Mouse (Mus musculus) forebrain, embryonic 13.5 days (tissue): ENCODE results near the gene Il4ra. TPM values are rescaled to one million over a fixed set of nuclear protein-coding genes. Genes with fewer than 3 reads are reported as not detected.

Experiments used
- ATAC-seq: fragments of 200-750 bp; cut with Nextera tagmentation; 2 replicates; pipeline ENCODE4 v1.8.0; 2017
- H3K27ac ChIP-seq: fragments of 300-500 bp; sonication (generic); 2 replicates; pipeline ENCODE4 v1.5.1; 2015; ENCODE audit warnings: inconsistent platforms, mild to moderate bottlenecking, moderate library complexity
- H3K27me3 ChIP-seq: fragments of 300-500 bp; sonication (generic); 2 replicates; pipeline ENCODE4 v1.6.1; 2015; ENCODE audit warnings: mild to moderate bottlenecking, inconsistent platforms
- H3K36me3 ChIP-seq: fragments of 300-500 bp; sonication (generic); 2 replicates; pipeline ENCODE4 v1.6.1; 2015; ENCODE audit warnings: mild to moderate bottlenecking, inconsistent platforms; ENCODE audit not compliant: poor library complexity, severe bottlenecking
- H3K4me1 ChIP-seq: fragments of 300-500 bp; sonication (generic); 2 replicates; pipeline ENCODE4 v1.6.1; 2015; ENCODE audit warnings: inconsistent platforms
- H3K4me2 ChIP-seq: fragments of 300-500 bp; sonication (generic); 2 replicates; pipeline ENCODE4 v1.6.1; 2015; ENCODE audit warnings: inconsistent platforms, mild to moderate bottlenecking, moderate library complexity
- H3K4me3 ChIP-seq: fragments of 300-500 bp; sonication (generic); 2 replicates; pipeline ENCODE4 v1.5.1; 2015; ENCODE audit warnings: mild to moderate bottlenecking, inconsistent platforms
- H3K9ac ChIP-seq: fragments of 300-500 bp; sonication (generic); 2 replicates; pipeline ENCODE4 v1.6.1; 2015; ENCODE audit warnings: mild to moderate bottlenecking, inconsistent platforms
- H3K9me3 ChIP-seq: fragments of 300-500 bp; sonication (generic); replicated peaks from 2 replicates; pipeline ENCODE4 v1.6.1; 2016; ENCODE audit warnings: inconsistent platforms
- WGBS: fragments of 180-500 bp; shearing (Covaris S2); methylation state at CpG from one replicate; pipeline ENCODE4 v1.1.7; 2015; 5-methylcytosine and 5-hydroxymethylcytosine counted together
- polyA plus RNA-seq: library from polyadenylated mRNA; unstranded; fragments of >200 nt; fragmentation: Nextera tagmentation; extraction: Ambion mirVana; gene quantifications from 2 replicates; pipeline ENCODE4 v1.2.1, GENCODE M21; 2015

Il4ra gene
- polyA plus RNA-seq, result 1.8 and 2.0 TPM in 2 replicates

- Histone ChIP-seq H3K4me1 (peaks cover 16% of the 10 kb centered on the region), H3K4me3 (peak within 1 kb of the TSS; percentile 46), H3K27ac (no peak within 1 kb of the TSS), H3K9ac (peak within 1 kb of the TSS; percentile 64), H3K27me3 (peaks cover 45% of the 10 kb centered on the region), H3K9me3 (no peaks in the 10 kb centered on the region), H3K4me2 (peak within 1 kb of the TSS; percentile 83), H3K36me3 (no peaks in the 10 kb centered on the region)
- ATAC-seq, result peak; percentile 90
- WGBS, result 2% methylated on average over 52 of the region's 52 CpGs
Measured at GRCm38 (mm10) chr7:125551766-125552709, at the start of gene Il4ra. Il4ra (plus strand) TSS chr7:125552120.

- Histone ChIP-seq H3K27ac (no peak overlapping the region), H3K4me3 (no peak overlapping the region), H3K9me3 (no peaks in the 10 kb centered on the region), H3K27me3 (no peaks in the 10 kb centered on the region), H3K9ac (no peak overlapping the region), H3K4me2 (no peak overlapping the region), H3K36me3 (no peaks in the 10 kb centered on the region), H3K4me1 (no peaks in the 10 kb centered on the region; the same call in 1 of the 2 replicates)
- WGBS, result 85% methylated on average over 5 of the region's 5 CpGs
- no peak for ATAC-seq
Measured at GRCm38 (mm10) chr7:125503374-125504092, 48.4 kb upstream of the Il4ra start.

- H3K9me3 ChIP-seq, result no peaks in the 10 kb centered on the region
- no peaks in the 10 kb centered on the region for H3K27me3 ChIP-seq
- no peak for ATAC-seq
- H3K9ac ChIP-seq, result no peak overlapping the region
- WGBS, result 86% methylated on average over 5 of the region's 5 CpGs
- no peak overlapping the region for H3K4me2 ChIP-seq
- H3K4me3 ChIP-seq, result no peak overlapping the region
- H3K4me1 ChIP-seq, result no peaks in the 10 kb centered on the region; the same call in 1 of the 2 replicates
- H3K36me3 ChIP-seq, result no peaks in the 10 kb centered on the region
- no peak overlapping the region for H3K27ac ChIP-seq
Measured at GRCm38 (mm10) chr7:125504618-125505017, 47.3 kb upstream of the Il4ra start.

GRCm38 (mm10) chr7:125505568-125505967 is 46.4 kb upstream of the Il4ra start:
- no peak overlapping the region for H3K27ac ChIP-seq
- ATAC-seq, result no peak
- no peak overlapping the region for H3K4me3 ChIP-seq
- no peaks in the 10 kb centered on the region for H3K4me1 ChIP-seq
- no peak overlapping the region for H3K4me2 ChIP-seq
- no peaks in the 10 kb centered on the region for H3K27me3 ChIP-seq
- no peak overlapping the region for H3K9ac ChIP-seq
- no peaks in the 10 kb centered on the region for H3K36me3 ChIP-seq
- WGBS, result 83% methylated on average over 10 of the region's 10 CpGs
- no peaks in the 10 kb centered on the region for H3K9me3 ChIP-seq

GRCm38 (mm10) chr7:125507279-125507678 is 44.6 kb upstream of the Il4ra start:
- Histone ChIP-seq H3K27me3 (no peaks in the 10 kb centered on the region), H3K36me3 (no peaks in the 10 kb centered on the region), H3K9me3 (no peaks in the 10 kb centered on the region), H3K4me3 (no peak overlapping the region), H3K27ac (no peak overlapping the region), H3K4me2 (no peak overlapping the region), H3K4me1 (no peaks in the 10 kb centered on the region), H3K9ac (no peak overlapping the region)
- 86% methylated on average over 2 of the region's 2 CpGs for WGBS
- no peak for ATAC-seq

GRCm38 (mm10) chr7:125511432-125511831 is 40.5 kb upstream of the Il4ra start:
- H3K4me3 ChIP-seq, result no peak overlapping the region
- no peak overlapping the region for H3K9ac ChIP-seq
- no peaks in the 10 kb centered on the region for H3K9me3 ChIP-seq
- no peak overlapping the region for H3K27ac ChIP-seq
- H3K4me1 ChIP-seq, result no peaks in the 10 kb centered on the region
- no peaks in the 10 kb centered on the region for H3K36me3 ChIP-seq
- no peak overlapping the region for H3K4me2 ChIP-seq
- no peaks in the 10 kb centered on the region for H3K27me3 ChIP-seq
- WGBS, result 90% methylated on average over 5 of the region's 5 CpGs
- ATAC-seq, result no peak

GRCm38 (mm10) chr7:125511852-125512251 is 40.1 kb upstream of the Il4ra start:
- ATAC-seq, result no peak
- no peak overlapping the region for H3K27ac ChIP-seq
- H3K9ac ChIP-seq, result no peak overlapping the region
- H3K4me2 ChIP-seq, result no peak overlapping the region
- no peaks in the 10 kb centered on the region for H3K27me3 ChIP-seq
- no peak overlapping the region for H3K4me3 ChIP-seq
- no peaks in the 10 kb centered on the region for H3K9me3 ChIP-seq
- WGBS, result 82% methylated on average over 2 of the region's 2 CpGs
- no peaks in the 10 kb centered on the region for H3K4me1 ChIP-seq
- no peaks in the 10 kb centered on the region for H3K36me3 ChIP-seq

GRCm38 (mm10) chr7:125515081-125515853 is 36.7 kb upstream of the Il4ra start:
- Histone ChIP-seq H3K9me3 (no peaks in the 10 kb centered on the region), H3K4me2 (no peak overlapping the region), H3K4me3 (no peak overlapping the region), H3K4me1 (no peaks in the 10 kb centered on the region), H3K36me3 (no peaks in the 10 kb centered on the region), H3K9ac (no peak overlapping the region), H3K27me3 (no peaks in the 10 kb centered on the region), H3K27ac (no peak overlapping the region)
- WGBS, result 75% methylated on average over 5 of the region's 5 CpGs
- no peak for ATAC-seq

- 89% methylated on average over 8 of the region's 8 CpGs for WGBS
- H3K4me2 ChIP-seq, result no peak overlapping the region
Measured at GRCm38 (mm10) chr7:125516723-125517122, 35.2 kb upstream of the Il4ra start.

GRCm38 (mm10) chr7:125517470-125517869 is 34.5 kb upstream of the Il4ra start:
- ATAC-seq, result no peak
- no peak overlapping the region for H3K27ac ChIP-seq
- H3K4me2 ChIP-seq, result no peak overlapping the region
- H3K36me3 ChIP-seq, result no peaks in the 10 kb centered on the region
- no peak overlapping the region for H3K4me3 ChIP-seq
- no peaks in the 10 kb centered on the region for H3K9me3 ChIP-seq
- no peak overlapping the region for H3K9ac ChIP-seq
- no peaks in the 10 kb centered on the region for H3K4me1 ChIP-seq
- H3K27me3 ChIP-seq, result no peaks in the 10 kb centered on the region
- 80% methylated on average over 6 of the region's 6 CpGs for WGBS

More at GRCm38 (mm10) chr7:125516723-125517122, 35.2 kb upstream of the Il4ra start:
- ATAC-seq, result no peak
- H3K27ac ChIP-seq, result no peak overlapping the region
- H3K27me3 ChIP-seq, result no peaks in the 10 kb centered on the region
- no peak overlapping the region for H3K9ac ChIP-seq
- no peaks in the 10 kb centered on the region for H3K4me1 ChIP-seq
- H3K36me3 ChIP-seq, result no peaks in the 10 kb centered on the region
- no peak overlapping the region for H3K4me3 ChIP-seq
- no peaks in the 10 kb centered on the region for H3K9me3 ChIP-seq

- no peak overlapping the region for H3K9ac ChIP-seq
- H3K4me3 ChIP-seq, result no peak overlapping the region
- WGBS, result 84% methylated on average over 3 of the region's 3 CpGs
- H3K4me1 ChIP-seq, result no peaks in the 10 kb centered on the region
- H3K27me3 ChIP-seq, result no peaks in the 10 kb centered on the region
- H3K36me3 ChIP-seq, result no peaks in the 10 kb centered on the region
- no peak overlapping the region for H3K27ac ChIP-seq
- no peak for ATAC-seq
- H3K4me2 ChIP-seq, result no peak overlapping the region
- no peaks in the 10 kb centered on the region for H3K9me3 ChIP-seq
Measured at GRCm38 (mm10) chr7:125519715-125520114, 32.2 kb upstream of the Il4ra start.

- Histone ChIP-seq H3K27ac (no peak overlapping the region), H3K4me2 (no peak overlapping the region), H3K4me3 (no peak overlapping the region), H3K36me3 (no peaks in the 10 kb centered on the region), H3K9me3 (no peaks in the 10 kb centered on the region), H3K9ac (no peak overlapping the region), H3K27me3 (no peaks in the 10 kb centered on the region), H3K4me1 (no peaks in the 10 kb centered on the region)
- no peak for ATAC-seq
- WGBS, result 94% methylated on average over 3 of the region's 3 CpGs
Measured at GRCm38 (mm10) chr7:125523051-125523450, 28.9 kb upstream of the Il4ra start.
